9 mouse cellular contexts compared by ENCODE assay signal in the genomic region with DNA sequence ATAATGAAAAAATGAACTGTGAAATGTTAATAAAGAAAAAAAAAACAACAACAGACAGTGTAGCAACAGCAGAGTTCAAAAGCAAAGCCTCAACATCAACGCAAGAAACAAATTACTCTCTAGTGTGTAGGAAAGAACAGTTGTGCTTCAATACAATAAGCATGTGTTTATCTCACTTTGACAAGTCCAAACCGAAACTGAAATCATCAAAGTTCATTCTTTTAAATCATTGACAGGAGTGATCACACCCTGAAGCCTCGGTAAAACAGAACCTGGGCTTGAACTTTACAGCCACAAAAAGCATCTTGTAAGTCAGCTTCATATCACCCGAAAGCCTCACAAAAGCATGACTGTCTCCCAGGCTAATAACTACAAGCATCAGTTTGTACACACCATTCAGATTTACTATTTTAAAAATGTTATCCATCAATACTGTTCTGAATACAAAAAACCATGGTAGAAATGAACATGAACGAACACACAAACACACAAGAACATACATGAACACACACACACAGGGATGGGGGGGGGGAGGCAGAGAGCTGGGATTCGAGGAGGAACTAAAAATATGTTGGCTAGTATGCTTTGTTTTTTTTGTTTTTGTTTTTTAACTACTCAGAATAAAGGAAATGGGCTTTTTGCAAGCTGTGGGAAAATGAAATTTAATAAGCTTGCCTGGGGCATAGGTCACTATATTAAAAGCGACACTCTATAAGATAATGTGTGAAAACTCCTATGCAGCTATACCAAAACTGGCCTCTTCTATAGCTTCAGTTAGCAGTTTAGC. TPM values are rescaled to one million over a fixed set of nuclear protein-coding genes. Genes with fewer than 3 reads are reported as not detected.
DNase-seq lines count a peak whose midpoint lies in the region; ATAC-seq and TF ChIP-seq lines count a peak whose summit lies in the region.
"Had no signal": no experiment of that assay in that cellular context is flagged by ENCODE, and none has a peak within 500 bp of the region (broad histone marks: within the 10 kb centered on the region; RNA-seq: fewer than 3 reads in every experiment).

No protein-coding gene starts in this region.

- H3K27me3 ChIP-seq in heart, embryonic 15.5 days: no peaks in the 10 kb centered on the region
- H3K27me3 ChIP-seq in midbrain, embryonic 14.5 days (ENCODE audit: control insufficient read depth, insufficient read depth, low read length): no peaks in the 10 kb centered on the region
- no peaks in the 10 kb centered on the region for H3K27me3 ChIP-seq in midbrain, embryonic 15.5 days (replicated peaks)
- no peaks in the 10 kb centered on the region for H3K27me3 ChIP-seq in limb, embryonic 13.5 days
- H3K27me3 ChIP-seq in stomach, postnatal 0 days (ENCODE audit: control insufficient read depth, insufficient read depth, low read length): no peaks in the 10 kb centered on the region

- DNase-seq in heart, postnatal 10 days: no peak
- DNase-seq in midbrain, embryonic 14.5 days: no peak
- DNase-seq in stomach, postnatal 0 days (ENCODE audit: low spot score): no peak
- DNase-seq in cerebellum, adult 8-10 months: no peak
- DNase-seq in frontal cortex, postnatal 14 days (ENCODE audit: low spot score in 2 of 2): no peak
- DNase-seq: cerebellum, postnatal 10 days had no signal

- H3K4me1 ChIP-seq in heart, embryonic 15.5 days (replicated peaks): peaks cover 18% of the 10 kb centered on the region
- H3K4me1 ChIP-seq in midbrain, embryonic 14.5 days (ENCODE audit: control insufficient read depth, insufficient read depth, low read length): peaks cover 7% of the 10 kb centered on the region
- H3K4me1 ChIP-seq in midbrain, embryonic 15.5 days: peaks cover 10% of the 10 kb centered on the region
- H3K4me1 ChIP-seq in limb, embryonic 13.5 days: peaks cover 20% of the 10 kb centered on the region
- no peaks in the 10 kb centered on the region for H3K4me1 ChIP-seq in stomach, postnatal 0 days (replicated peaks; ENCODE audit: control insufficient read depth, insufficient read depth)

- H3K36me3 ChIP-seq in heart, embryonic 15.5 days: no peaks in the 10 kb centered on the region
- H3K36me3 ChIP-seq in midbrain, embryonic 14.5 days (ENCODE audit: control insufficient read depth, insufficient read depth, low read length): no peaks in the 10 kb centered on the region
- no peaks in the 10 kb centered on the region for H3K36me3 ChIP-seq in midbrain, embryonic 15.5 days (replicated peaks)
- H3K36me3 ChIP-seq in limb, embryonic 13.5 days: no peaks in the 10 kb centered on the region
- H3K36me3 ChIP-seq in stomach, postnatal 0 days (ENCODE audit: control insufficient read depth, insufficient read depth, low read length): no peaks in the 10 kb centered on the region

- H3K9me3 ChIP-seq in heart, embryonic 15.5 days (replicated peaks): no peaks in the 10 kb centered on the region
- no peaks in the 10 kb centered on the region for H3K9me3 ChIP-seq in midbrain, embryonic 14.5 days (ENCODE audit: control insufficient read depth, low read length)
- no peaks in the 10 kb centered on the region for H3K9me3 ChIP-seq in midbrain, embryonic 15.5 days
- H3K9me3 ChIP-seq in limb, embryonic 13.5 days: no peaks in the 10 kb centered on the region
- no peaks in the 10 kb centered on the region for H3K9me3 ChIP-seq in stomach, postnatal 0 days (ENCODE audit: control insufficient read depth, low read length)

- no peak overlapping the region for H3K27ac ChIP-seq in heart, embryonic 15.5 days
- no peak overlapping the region for H3K27ac ChIP-seq in midbrain, embryonic 14.5 days (replicated peaks; ENCODE audit: low read depth, low read length)
- H3K27ac ChIP-seq in midbrain, embryonic 15.5 days: no peak overlapping the region
- no peak overlapping the region for H3K27ac ChIP-seq in limb, embryonic 13.5 days
- no peak overlapping the region for H3K27ac ChIP-seq in stomach, postnatal 0 days (replicated peaks)

- H3K4me3 ChIP-seq in heart, embryonic 15.5 days: 0 out of 2 replicates have a peak overlapping the region, but pooled peaks have one; percentile 8
- no peak overlapping the region for H3K4me3 ChIP-seq in midbrain, embryonic 14.5 days (replicated peaks; ENCODE audit: low read depth, low read length)
- H3K4me3 ChIP-seq in midbrain, embryonic 15.5 days: no peak overlapping the region
- H3K4me3 ChIP-seq in limb, embryonic 13.5 days: no peak overlapping the region
- H3K4me3 ChIP-seq in stomach, postnatal 0 days (ENCODE audit: low read depth, low read length): no peak overlapping the region

- no peak for ATAC-seq in heart, embryonic 15.5 days (replicated peaks; ENCODE audit: insufficient number of reproducible peaks, insufficient read depth, low FRiP score, low read depth)
- no peak for ATAC-seq in midbrain, embryonic 14.5 days (ENCODE audit: low FRiP score, low TSS enrichment)
- ATAC-seq in midbrain, embryonic 15.5 days (replicated peaks): no peak
- ATAC-seq in limb, embryonic 13.5 days (ENCODE audit: low FRiP score, low read depth): no peak
- ATAC-seq in stomach, postnatal 0 days (ENCODE audit: low FRiP score, low TSS enrichment): no peak

- no peak overlapping the region for H3K9ac ChIP-seq in heart, embryonic 15.5 days
- no peak overlapping the region for H3K9ac ChIP-seq in midbrain, embryonic 14.5 days (replicated peaks; ENCODE audit: low read length)
- H3K9ac ChIP-seq in midbrain, embryonic 15.5 days: no peak overlapping the region
- no peak overlapping the region for H3K9ac ChIP-seq in limb, embryonic 13.5 days
- H3K9ac ChIP-seq in stomach, postnatal 0 days (ENCODE audit: low read length): no peak overlapping the region

- 48% methylated on average over 7 of the region's 7 CpGs for WGBS in heart, embryonic 15.5 days
- WGBS in midbrain, embryonic 14.5 days: 71% methylated on average over 7 of the region's 7 CpGs
- WGBS in midbrain, embryonic 15.5 days: 74% methylated on average over 7 of the region's 7 CpGs
- WGBS in limb, embryonic 13.5 days: 54% methylated on average over 7 of the region's 7 CpGs
- 36% methylated on average over 7 of the region's 7 CpGs for WGBS in stomach, postnatal 0 days

- intact Hi-C loops in heart, postnatal 10 days (cut with DNase I): loop anchor here (5.0 kb wide), 1 partner anchor 349 kb away; no protein-coding TSS in a partner anchor

- TF ChIP-seq CTCF in stomach, postnatal 0 days (IDR thresholded peaks at IDR 0.05; ENCODE audit: low read depth): no peak

- peak overlapping the region; percentile 93 for H3K4me2 ChIP-seq in heart, embryonic 15.5 days
- peak overlapping the region; percentile 5; the same call in 1 of the 2 replicates for H3K4me2 ChIP-seq in midbrain, embryonic 14.5 days (ENCODE audit: low read length)
- no peak overlapping the region; the same call in 1 of the 2 replicates for H3K4me2 ChIP-seq in midbrain, embryonic 15.5 days
- peak overlapping the region; percentile 75; the same call in 1 of the 2 replicates for H3K4me2 ChIP-seq in limb, embryonic 13.5 days (replicated peaks)
- H3K4me2 ChIP-seq in stomach, postnatal 0 days (replicated peaks; ENCODE audit: low read depth): peak overlapping the region; percentile 58

- no peak for TF ChIP-seq EP300 in stomach, postnatal 0 days (optimal IDR thresholded peaks at IDR 0.05)

RNA-seq across cellular contexts. Expression of a gene that starts 2.7 kb away (rescaled TPM):
- polyA plus RNA-seq in heart, embryonic 15.5 days (2015; fragmentation: Nextera tagmentation; extraction: Ambion mirVana): 24.0 and 32.8 TPM in 2 replicates
- 10 to 100 TPM; 57.4 to 57.9 TPM for total RNA-seq in heart, postnatal 10 days (2021)
- 23.7 and 24.7 TPM in 2 replicates for polyA plus RNA-seq in midbrain, embryonic 14.5 days (2014; fragmentation: Nextera tagmentation; extraction: Ambion mirVana)
- 16.9 and 18.9 TPM in 2 replicates for polyA plus RNA-seq in midbrain, embryonic 15.5 days (2015; fragmentation: Nextera tagmentation; extraction: Ambion mirVana)
- polyA plus RNA-seq in limb, embryonic 13.5 days (2015; fragmentation: Nextera tagmentation; extraction: Ambion mirVana): 37.4 and 40.4 TPM in 2 replicates
- 34.3 and 34.8 TPM in 2 replicates for polyA plus RNA-seq in stomach, postnatal 0 days (2015; fragmentation: Nextera tagmentation; extraction: Ambion mirVana)

RNA-seq across cellular contexts. Expression of a gene that starts 34.9 kb away (rescaled TPM):
- polyA plus RNA-seq in heart, embryonic 15.5 days (2015; fragmentation: Nextera tagmentation; extraction: Ambion mirVana): 59.5 and 70.1 TPM in 2 replicates
- 100 to 1,000 TPM; 253 to 276 TPM for total RNA-seq in heart, postnatal 10 days (2021)
- 30.5 and 31.7 TPM in 2 replicates for polyA plus RNA-seq in midbrain, embryonic 14.5 days (2014; fragmentation: Nextera tagmentation; extraction: Ambion mirVana)
- polyA plus RNA-seq in midbrain, embryonic 15.5 days (2015; fragmentation: Nextera tagmentation; extraction: Ambion mirVana): 29.9 and 32.9 TPM in 2 replicates
- polyA plus RNA-seq in limb, embryonic 13.5 days (2015; fragmentation: Nextera tagmentation; extraction: Ambion mirVana): 25.2 and 25.8 TPM in 2 replicates
- polyA plus RNA-seq in stomach, postnatal 0 days (2015; fragmentation: Nextera tagmentation; extraction: Ambion mirVana): 47.8 and 49.4 TPM in 2 replicates
